In genomic region chr2:71054716-71055115, GRCm38 (mm10) we compare ENCODE assay signal across 8 mouse cellular contexts. TPM values are rescaled to one million over a fixed set of nuclear protein-coding genes. Genes with fewer than 3 reads are reported as not detected.
DNase-seq lines count a peak whose midpoint lies in the region; ATAC-seq and TF ChIP-seq lines count a peak whose summit lies in the region.

No protein-coding gene starts in this region.

- ATAC-seq in heart, embryonic 12.5 days (ENCODE audit: insufficient number of reproducible peaks, low FRiP score): no peak
- ATAC-seq in forebrain, postnatal 0 days: no peak

- TF ChIP-seq POLR2A in ES-Bruce4 (IDR thresholded peaks at IDR 0.05; ENCODE audit: insufficient read depth, low read length): no peak

- no peak overlapping the region for H3K27ac ChIP-seq in heart, embryonic 12.5 days (ENCODE audit: poor library complexity, severe bottlenecking)
- H3K27ac ChIP-seq in ES-Bruce4 (ENCODE audit: insufficient read depth, low read length): no peak overlapping the region
- peak overlapping the region; percentile 98; the same call in 1 of the 2 replicates for H3K27ac ChIP-seq in forebrain, postnatal 0 days (ENCODE audit: low read depth, low read length)
- peak overlapping the region; percentile 90 for H3K27ac ChIP-seq in midbrain, embryonic 10.5 days (replicated peaks)

- peak overlapping the region; percentile 87 for H3K9ac ChIP-seq in heart, embryonic 12.5 days
- H3K9ac ChIP-seq in ES-Bruce4 (ENCODE audit: low read depth, poor library complexity, severe bottlenecking): peak overlapping the region; percentile 32
- peak overlapping the region; percentile 97 for H3K9ac ChIP-seq in forebrain, postnatal 0 days

- intact Hi-C loops in left cerebral cortex, postnatal 36 days (cut with DNase I): no loop called here

- no peak for TF ChIP-seq EP300 in ES-Bruce4 (IDR thresholded peaks at IDR 0.05; ENCODE audit: insufficient read depth, low read depth, low read length)

- H3K9me3 ChIP-seq in heart, embryonic 12.5 days (replicated peaks): no peaks in the 10 kb centered on the region
- H3K9me3 ChIP-seq in ES-Bruce4 (replicated peaks; ENCODE audit: control insufficient read depth, insufficient read depth, low read length, poor library complexity, severe bottlenecking): no peaks in the 10 kb centered on the region
- no peaks in the 10 kb centered on the region for H3K9me3 ChIP-seq in forebrain, postnatal 0 days (ENCODE audit: low read length)
- no peaks in the 10 kb centered on the region for H3K9me3 ChIP-seq in midbrain, embryonic 10.5 days (replicated peaks)

- no peaks in the 10 kb centered on the region for H3K27me3 ChIP-seq in heart, embryonic 12.5 days (replicated peaks)
- H3K27me3 ChIP-seq in ES-Bruce4 (ENCODE audit: control insufficient read depth, insufficient read depth, low read length, poor library complexity, severe bottlenecking): no peaks in the 10 kb centered on the region
- H3K27me3 ChIP-seq in forebrain, postnatal 0 days (ENCODE audit: insufficient read depth, low read length): no peaks in the 10 kb centered on the region
- H3K27me3 ChIP-seq in midbrain, embryonic 10.5 days (ENCODE audit: low read depth, poor library complexity, severe bottlenecking): no peaks in the 10 kb centered on the region

- H3K4me3 ChIP-seq in heart, embryonic 12.5 days: peak overlapping the region; percentile 72
- H3K4me3 ChIP-seq in ES-Bruce4 (ENCODE audit: low read depth, low read length): peak overlapping the region; percentile 67
- peak overlapping the region; percentile 93 for H3K4me3 ChIP-seq in forebrain, postnatal 0 days (ENCODE audit: low read depth, low read length)
- H3K4me3 ChIP-seq in midbrain, embryonic 10.5 days: peak overlapping the region; percentile 73

- peak overlapping the region; percentile 67 for H3K4me2 ChIP-seq in heart, embryonic 12.5 days
- H3K4me2 ChIP-seq in forebrain, postnatal 0 days (ENCODE audit: low read depth): peak overlapping the region; percentile 94

- DNase-seq in heart, adult 18-20 months: no peak
- peak; percentile 36 for DNase-seq in forebrain, postnatal 0 days
- no peak for DNase-seq in midbrain, embryonic 10.5 days (ENCODE audit: low spot score)
- DNase-seq in spleen, adult 18-20 months: no peak
- no peak for DNase-seq in left cerebral cortex, postnatal 36 days (ENCODE audit: low spot score in 2 of 2)
- DNase-seq in layer of hippocampus, postnatal 36 days: no peak

- peaks cover 11% of the 10 kb centered on the region for H3K4me1 ChIP-seq in heart, embryonic 12.5 days (replicated peaks)
- no peaks in the 10 kb centered on the region for H3K4me1 ChIP-seq in ES-Bruce4 (ENCODE audit: control insufficient read depth, insufficient read depth, low read length)
- 0 out of 2 replicates have a peak, but pooled peaks cover 12% of the 10 kb centered on the region for H3K4me1 ChIP-seq in forebrain, postnatal 0 days (ENCODE audit: insufficient read depth)
- H3K4me1 ChIP-seq in midbrain, embryonic 10.5 days: peaks cover 22% of the 10 kb centered on the region

- H3K36me3 ChIP-seq in heart, embryonic 12.5 days: peaks cover 15% of the 10 kb centered on the region
- H3K36me3 ChIP-seq in ES-Bruce4 (ENCODE audit: control insufficient read depth, insufficient read depth, low read length, poor library complexity, severe bottlenecking): peaks cover 11% of the 10 kb centered on the region
- no peaks in the 10 kb centered on the region for H3K36me3 ChIP-seq in forebrain, postnatal 0 days (ENCODE audit: insufficient read depth)
- H3K36me3 ChIP-seq in midbrain, embryonic 10.5 days: peaks cover 18% of the 10 kb centered on the region

- WGBS in heart, embryonic 12.5 days: 50% methylated on average over 9 of the region's 9 CpGs
- 30% methylated on average over 9 of the region's 9 CpGs for WGBS in forebrain, postnatal 0 days
- WGBS in midbrain, embryonic 10.5 days: 61% methylated on average over 9 of the region's 9 CpGs

- no peak for TF ChIP-seq CTCF in ES-Bruce4 (IDR thresholded peaks at IDR 0.05; ENCODE audit: low read depth, low read length)
- TF ChIP-seq CTCF in forebrain, postnatal 0 days (IDR thresholded peaks at IDR 0.05; ENCODE audit: low read depth): no peak

RNA-seq across cellular contexts. Expression of gene Dcaf17, which starts 0.4 kb away (rescaled TPM):
- 18.9 and 19.5 TPM in 2 replicates for polyA plus RNA-seq in heart, embryonic 12.5 days (2016; fragmentation: Nextera tagmentation; extraction: Ambion mirVana)
- 1 to 10 TPM; 4.2 to 4.5 TPM for total RNA-seq in heart, adult 18-20 months (2021)
- polyA plus RNA-seq in ES-Bruce4 (2011; ENCODE audit: insufficient read depth, insufficient read length, low read depth, missing spikeins): 52.8 and 54.0 TPM in 2 replicates
- total RNA-seq in forebrain, postnatal 0 days (2014; rRNA removed): 15.2 and 19.1 TPM in 2 replicates
- 18.7 and 23.7 TPM in 2 replicates for polyA plus RNA-seq in forebrain, postnatal 0 days (2015; fragmentation: Nextera tagmentation; extraction: Ambion mirVana)
- 43.3 and 46.2 TPM in 2 replicates for polyA plus RNA-seq in midbrain, embryonic 10.5 days (2016; fragmentation: Nextera tagmentation; extraction: Ambion mirVana)
- total RNA-seq in left cerebral cortex, postnatal 36 days (2021): 10 to 100 TPM; 12.8 TPM
- total RNA-seq in layer of hippocampus, postnatal 36 days (2021): 10 to 100 TPM in 1 of 2 experiments, 1 to 10 TPM in 1; 9.9 to 15.3 TPM

RNA-seq across cellular contexts. Expression of gene Mettl8, which starts 0.7 kb away (rescaled TPM):
- polyA plus RNA-seq in heart, embryonic 12.5 days (2016; fragmentation: Nextera tagmentation; extraction: Ambion mirVana): 11.6 and 13.3 TPM in 2 replicates
- total RNA-seq in heart, adult 18-20 months (2021): 1 to 10 TPM; 4.7 to 6.1 TPM
- polyA plus RNA-seq in ES-Bruce4 (2011; ENCODE audit: insufficient read depth, insufficient read length, low read depth, missing spikeins): 18.1 and 21.1 TPM in 2 replicates
- 8.7 and 9.8 TPM in 2 replicates for total RNA-seq in forebrain, postnatal 0 days (2014; rRNA removed)
- 8.4 and 8.9 TPM in 2 replicates for polyA plus RNA-seq in forebrain, postnatal 0 days (2015; fragmentation: Nextera tagmentation; extraction: Ambion mirVana)
- polyA plus RNA-seq in midbrain, embryonic 10.5 days (2016; fragmentation: Nextera tagmentation; extraction: Ambion mirVana): 20.6 and 21.6 TPM in 2 replicates
- total RNA-seq in left cerebral cortex, postnatal 36 days (2021): 10 to 100 TPM; 14.0 to 16.4 TPM
- total RNA-seq in layer of hippocampus, postnatal 36 days (2021): 10 to 100 TPM; 13.7 to 15.0 TPM

Comparison
In these comparisons a context has a peak if more than half of its experiments do, and no peak if none do; other contexts are left out.
1. H3K27ac ChIP-seq: peak in forebrain, postnatal 0 days (single experiment) and midbrain, embryonic 10.5 days (single experiment); none in heart, embryonic 12.5 days (single experiment) and ES-Bruce4 (single experiment).
2. H3K9ac ChIP-seq: peak in every context shown above with its lines; median percentile 97 in forebrain, postnatal 0 days; 87 in heart, embryonic 12.5 days; 32 in ES-Bruce4.
3. Peak in every context shown above with its lines, with median percentiles within 50 percentile points of each other: H3K4me3 ChIP-seq.